Mouse (Mus musculus) heart, adult 8-10 months (tissue): ENCODE measurements at regions not wholly inside any gene's neighbourhood (a gene's known extent, or its start where the extent isn't known, plus 50 kb on each side); places are given as distances from the start of the nearest gene placed in this dataset.

Source experiments
- DNase-seq: peaks from one replicate; pipeline ENCODE4 v3.0.0; 2022; ENCODE audit warnings: low spot score

GRCm38 (mm10) chr2:161166681-161167080 is 57.8 kb upstream of the Chd6 start:
- no peak for DNase-seq

- DNase-seq: no peak
Observed at GRCm38 (mm10) chr2:161165495-161165894, 56.6 kb upstream of the Chd6 start.

- no peak for DNase-seq
Observed at GRCm38 (mm10) chr2:161164320-161164719, 55.4 kb upstream of the Chd6 start.
